Mouse (Mus musculus) myocyte (in vitro differentiated cells): ENCODE results near the gene Ckb.

Experiments used
- E2F4 ChIP-seq: IDR thresholded peaks from one replicate; pipeline ENCODE4 v1.6.1; 2011; ENCODE audit warnings: mild to moderate bottlenecking, control low read depth, moderate library complexity; ENCODE audit not compliant: insufficient read depth
- MAX ChIP-seq: IDR thresholded peaks from one replicate; pipeline ENCODE4 v1.6.1; 2011; ENCODE audit warnings: low read depth, mild to moderate bottlenecking, control low read depth
- MYOD1 ChIP-seq, 3 experiments: IDR thresholded peaks; one replicate each; pipeline ENCODE4 v1.6.1; 2011; ENCODE audit warnings: control low read depth in 2 of 3, low read depth in 2 of 3, mild to moderate bottlenecking in 2 of 3, moderate library complexity in 1 of 3; ENCODE audit not compliant: insufficient read length in 2 of 3, control insufficient read depth in 1 of 3
- MYOG ChIP-seq, 3 experiments: IDR thresholded peaks; one replicate each; pipeline ENCODE4 v1.6.1; 2011; ENCODE audit warnings: control low read depth in 2 of 3, low read depth in 2 of 3, mild to moderate bottlenecking in 2 of 3; ENCODE audit not compliant: insufficient read length in 2 of 3, control insufficient read depth in 1 of 3, insufficient read depth in 1 of 3
- POLR2A ChIP-seq: IDR thresholded peaks from one replicate; pipeline ENCODE4 v1.6.1; 2011; ENCODE audit warnings: low read depth, mild to moderate bottlenecking, control low read depth, moderate library complexity; ENCODE audit not compliant: insufficient read length
- POLR2AphosphoS2 ChIP-seq: IDR thresholded peaks from one replicate; pipeline ENCODE4 v1.6.1; 2011; ENCODE audit warnings: low read depth, control low read depth; ENCODE audit not compliant: insufficient read length
- TCF12 ChIP-seq: IDR thresholded peaks from one replicate; pipeline ENCODE4 v1.6.1; 2011; ENCODE audit warnings: mild to moderate bottlenecking, control low read depth; ENCODE audit not compliant: poor library complexity, insufficient read depth, severe bottlenecking
- TCF3 ChIP-seq: IDR thresholded peaks from one replicate; pipeline ENCODE4 v1.6.1; 2011; ENCODE audit warnings: low read depth, control low read depth; ENCODE audit not compliant: insufficient read length
- USF1 ChIP-seq: IDR thresholded peaks from one replicate; pipeline ENCODE4 v1.6.1; 2011; ENCODE audit warnings: low read depth, mild to moderate bottlenecking, control low read depth, moderate library complexity

DNA sequence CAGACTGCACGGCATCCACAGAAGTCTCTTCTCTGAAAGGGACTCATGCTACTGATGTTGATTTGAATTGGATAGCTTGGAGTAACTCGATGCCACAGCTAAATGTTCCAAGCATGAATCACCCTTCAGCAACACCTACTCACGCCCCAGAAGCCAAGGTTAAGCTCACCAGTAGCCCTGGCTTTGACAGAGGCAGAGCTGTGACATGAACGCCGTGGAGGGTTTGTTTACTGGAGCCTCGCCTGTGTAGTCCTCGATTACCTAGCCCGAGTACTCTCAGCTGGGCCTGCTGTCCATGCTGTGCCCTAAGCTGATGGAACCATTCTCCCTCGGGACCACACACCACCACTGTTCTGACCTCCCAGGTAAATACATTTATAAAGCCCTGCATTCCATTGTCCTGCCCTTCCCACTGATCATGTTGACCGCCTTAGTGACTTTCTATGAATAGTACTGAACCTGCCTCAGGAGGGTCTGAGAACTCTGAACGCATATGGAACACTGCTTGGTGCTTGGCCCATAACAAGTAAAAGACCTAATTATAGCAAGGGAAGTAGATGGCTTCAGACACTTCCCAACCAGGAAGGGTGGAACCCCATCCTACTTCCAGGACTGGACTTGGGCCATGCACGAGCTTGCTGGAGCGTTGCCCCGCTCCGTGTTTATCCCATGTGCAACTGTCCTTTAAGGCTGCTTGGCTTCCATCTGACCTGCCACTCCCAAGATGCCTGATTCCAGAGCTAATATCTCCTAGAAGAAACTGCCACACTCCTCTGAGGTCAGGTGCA is 33.2 kb upstream of the Ckb start:
- TF ChIP-seq POLR2A: no peak
- TF ChIP-seq MYOG (IDR thresholded peaks at IDR 0.05; ENCODE audit: control insufficient read depth in 1 of 3, insufficient read depth in 1 of 3, insufficient read length in 2 of 3, low read depth in 2 of 3): peak in 1 of 3 experiments; percentile 34
- TF ChIP-seq E2F4: no peak
- TF ChIP-seq USF1: no peak
- no peak for TF ChIP-seq MAX
- TF ChIP-seq MYOD1 (IDR thresholded peaks at IDR 0.05; ENCODE audit: control insufficient read depth in 1 of 3, insufficient read length in 2 of 3, low read depth in 2 of 3): peak in 1 of 3 experiments; percentile 42
- TF ChIP-seq TCF12: no peak
- no peak for TF ChIP-seq TCF3
- TF ChIP-seq POLR2AphosphoS2: peak; percentile 51
